Mouse (Mus musculus): ENCODE measurements around the gene Gm26741.
"Not testable (repeated sequence)": the region's sequence is repeated elsewhere in the genome, so short reads cannot be mapped to it uniquely, and the experiment has no call there.

Gm26741 gene

DNA sequence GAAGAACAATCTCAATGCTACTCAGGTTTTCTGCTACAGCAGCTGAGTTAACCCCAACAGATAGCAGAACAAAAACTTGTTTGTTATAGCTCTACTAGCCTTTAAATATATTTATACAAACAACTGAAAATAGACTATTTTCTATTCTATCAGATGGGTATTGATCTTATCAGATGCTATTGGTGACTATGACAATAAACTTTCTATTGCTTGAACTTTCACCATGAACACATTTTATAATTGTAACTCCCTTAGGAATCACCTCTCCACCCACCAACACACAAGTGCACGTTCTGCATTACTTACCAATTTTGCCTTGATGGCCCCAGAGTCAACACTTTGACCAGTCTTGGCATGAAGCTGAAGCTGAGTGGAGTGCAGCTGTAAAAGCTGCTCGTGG lies at the start of gene Gm26741:
TSS of gene Gm26741 (plus strand) at position 301 of the 400 bp plus-strand sequence.
- DNase-seq (ENCODE audit: extremely low spot score), result no peak

DNA sequence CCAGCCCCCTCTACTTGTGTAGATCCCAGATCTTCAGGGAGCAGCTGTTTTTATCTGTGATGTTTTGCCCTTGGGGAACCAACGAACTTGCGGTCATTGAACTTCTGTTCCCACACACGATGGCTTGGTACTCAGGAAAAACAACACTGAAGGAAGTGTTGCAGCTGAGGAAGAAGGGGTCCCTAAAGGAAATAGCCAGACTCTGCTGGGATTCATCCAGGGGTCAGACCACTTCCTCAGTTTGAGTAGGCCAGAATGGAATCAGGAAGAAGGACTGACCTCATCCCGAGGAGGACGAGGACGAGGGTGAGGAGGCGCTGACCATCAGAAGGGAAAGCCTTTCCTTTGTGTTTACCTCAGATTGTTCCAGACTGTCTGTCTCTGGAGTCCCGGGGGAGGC lies 49.4 kb upstream of the Gm26741 start:
- DNase-seq (ENCODE audit: extremely low spot score), result no peak

DNA sequence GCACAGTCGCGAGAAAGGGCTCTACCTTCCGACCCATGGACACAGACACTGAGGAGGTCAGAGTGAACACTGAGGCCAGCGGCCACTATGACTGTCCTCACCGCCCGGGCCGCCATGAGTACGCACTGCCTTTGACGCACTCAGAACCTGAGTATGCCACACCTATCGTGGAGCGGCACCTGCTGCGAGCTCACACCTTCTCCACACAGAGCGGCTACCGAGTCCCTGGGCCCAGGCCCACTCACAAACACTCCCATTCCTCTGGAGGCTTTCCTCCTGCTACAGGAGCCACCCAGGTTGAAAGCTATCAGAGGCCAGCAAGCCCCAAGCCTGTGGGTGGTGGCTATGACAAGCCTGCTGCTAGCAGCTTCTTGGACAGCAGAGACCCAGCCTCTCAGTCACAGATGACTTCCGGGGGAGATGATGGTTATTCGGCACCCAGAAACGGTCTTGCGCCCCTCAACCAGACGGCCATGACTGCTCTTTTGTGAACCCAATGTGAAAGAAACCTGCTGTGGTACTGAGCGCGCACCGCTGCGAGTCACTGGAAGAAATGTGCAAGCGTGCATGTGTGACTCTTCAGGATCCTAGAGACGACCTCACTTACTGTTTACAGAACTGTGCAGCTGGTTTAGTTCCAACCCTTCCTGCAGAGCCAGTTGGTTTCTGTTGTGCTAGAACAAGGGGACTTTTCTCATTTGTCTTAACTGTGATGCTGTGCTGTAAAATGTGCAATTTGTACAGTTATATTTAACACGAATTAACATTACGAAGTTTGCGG lies 38.9 kb upstream of the Gm26741 start:
- no peak for DNase-seq (ENCODE audit: extremely low spot score)

DNA sequence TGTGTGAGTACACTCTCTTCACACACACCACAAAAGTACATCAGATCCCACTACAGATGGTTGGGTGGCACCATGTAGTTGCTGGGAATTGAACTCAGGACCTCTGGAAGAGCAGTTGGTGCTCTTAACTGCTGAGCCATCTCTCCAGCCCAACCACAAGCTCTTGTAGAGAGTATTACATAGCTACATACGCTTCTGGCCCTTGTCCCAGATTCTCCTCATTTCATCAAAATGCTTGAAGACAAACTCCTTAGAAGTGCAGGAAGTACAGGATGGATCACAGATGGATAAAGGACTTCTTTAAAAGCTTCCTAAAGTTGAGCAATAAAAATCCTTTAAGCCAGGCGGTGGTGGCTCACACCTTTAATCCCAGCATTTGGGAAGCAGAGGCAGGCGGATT lies 36.6 kb upstream of the Gm26741 start:
- DNase-seq (ENCODE audit: extremely low spot score), result no peak

DNA sequence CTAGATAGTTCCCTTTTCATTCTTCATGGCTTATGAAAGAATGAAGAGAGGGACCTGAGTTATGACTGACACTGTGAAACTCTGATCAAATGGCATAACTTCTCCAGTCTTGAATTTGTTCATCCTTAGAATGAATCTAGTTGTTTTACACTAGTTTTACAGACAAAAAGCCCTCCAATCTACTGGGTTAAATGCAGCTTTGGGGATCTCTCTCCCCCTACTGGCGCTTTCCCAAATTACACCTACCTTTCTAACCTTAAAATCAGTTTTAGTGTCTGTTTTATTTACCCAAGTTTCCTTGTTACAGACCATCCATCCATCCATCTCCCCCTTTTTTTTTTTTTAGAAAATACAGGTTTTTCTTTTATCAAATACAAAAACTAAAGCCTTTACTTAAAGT lies 27.6 kb upstream of the Gm26741 start:
- peak; percentile 27 for DNase-seq (ENCODE audit: extremely low spot score)

DNA sequence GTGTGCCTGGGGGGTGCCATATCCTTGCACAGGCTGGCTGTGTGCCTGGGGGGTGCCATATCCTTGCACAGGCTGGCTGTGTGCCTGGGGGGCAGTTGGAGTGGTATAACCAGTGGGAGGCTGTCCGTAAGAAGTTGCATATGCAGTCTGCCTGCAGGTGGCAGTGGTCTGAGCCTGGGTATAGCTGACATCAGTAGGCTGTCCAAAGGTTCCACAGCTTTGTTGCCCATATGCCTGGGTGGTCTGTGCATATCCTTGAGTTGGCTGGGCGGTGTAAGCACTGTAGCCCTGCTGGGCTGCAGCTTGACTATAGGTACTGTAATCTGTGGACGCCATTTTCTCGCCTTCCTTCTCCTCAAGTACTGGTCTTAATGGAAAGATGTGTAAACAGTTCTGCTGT lies 15.2 kb upstream of the Gm26741 start:
- not testable (repeated sequence) for DNase-seq (ENCODE audit: extremely low spot score)

DNA sequence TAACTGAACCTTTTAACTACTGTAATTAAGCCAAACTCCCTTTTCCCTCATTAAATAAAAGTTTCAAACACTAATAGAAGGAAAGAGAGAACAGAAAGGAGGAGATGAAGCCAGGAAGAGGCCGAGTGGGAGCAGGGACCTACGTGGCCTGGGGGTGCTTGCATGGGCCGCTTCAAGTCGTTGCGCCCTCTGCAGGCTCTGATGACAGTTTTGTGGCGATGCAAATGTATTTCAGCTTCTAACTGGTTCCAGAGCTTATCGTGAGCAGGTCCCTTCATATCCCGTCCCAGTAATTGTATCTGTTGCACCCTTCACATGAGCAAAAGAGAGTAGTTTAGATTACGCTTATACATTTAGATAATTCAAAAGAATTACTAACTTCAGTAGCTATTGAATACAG lies 5.4 kb upstream of the Gm26741 start:
- DNase-seq (ENCODE audit: extremely low spot score), result no peak

DNA sequence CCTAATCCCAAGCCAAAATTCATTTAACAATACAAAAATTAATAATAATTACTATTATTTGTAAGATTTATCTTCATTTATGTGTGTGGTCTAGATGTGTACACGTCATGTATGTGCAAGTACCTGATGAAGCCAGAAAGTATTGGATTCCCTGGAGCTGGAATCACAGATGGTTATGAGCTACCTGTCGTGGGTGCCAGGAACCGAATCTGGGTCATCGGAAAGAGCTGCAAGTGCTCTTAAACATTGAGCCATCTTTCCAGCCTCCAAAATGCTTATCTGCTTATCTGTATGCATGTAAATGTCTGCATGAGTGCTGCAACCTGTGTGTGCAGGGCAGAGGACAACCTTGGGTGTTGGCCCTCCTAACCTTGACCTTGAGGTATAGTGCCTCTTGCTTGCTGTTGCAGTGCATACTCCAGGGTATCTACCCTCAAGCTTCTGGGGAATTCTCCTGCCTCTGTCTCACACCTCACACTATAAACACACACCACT lies 1.7 kb downstream of the Gm26741 start:
- DNase-seq (ENCODE audit: extremely low spot score), result no peak

DNA sequence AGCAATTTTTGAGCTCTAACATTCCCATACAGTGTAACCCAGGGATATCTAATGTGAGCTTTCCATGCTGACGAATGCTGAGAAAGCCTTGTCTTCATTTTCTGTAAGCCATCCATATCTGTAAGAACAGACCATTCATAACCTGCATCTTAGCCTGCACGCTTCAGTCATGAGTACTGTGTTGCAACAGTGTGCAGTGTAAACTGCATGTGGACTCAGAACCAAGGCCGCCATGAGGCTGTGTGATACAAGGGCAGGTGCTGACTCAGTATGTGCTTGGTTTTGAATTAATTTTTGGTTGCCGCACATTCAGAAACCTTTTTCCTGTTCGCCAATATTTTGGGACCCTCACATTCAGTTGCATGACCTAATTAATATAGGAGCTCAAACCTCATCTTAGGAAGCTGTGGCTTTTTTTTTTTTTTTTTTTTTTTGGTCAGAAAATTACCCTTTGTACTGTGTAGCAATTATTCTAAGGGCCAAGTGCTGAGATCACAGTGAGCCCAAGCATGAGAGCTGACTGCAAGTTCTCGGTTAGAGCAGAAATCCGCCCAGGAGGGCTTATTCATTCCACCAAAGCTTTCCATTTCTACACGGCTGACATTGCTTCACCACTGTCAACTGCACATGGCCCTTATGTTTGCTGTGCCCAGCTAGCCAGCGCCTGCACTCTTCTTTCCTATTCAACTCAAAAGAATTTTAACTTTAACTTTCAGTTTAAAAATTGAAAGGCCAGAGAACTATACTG lies 2.5 kb downstream of the Gm26741 start:
- DNase-seq (ENCODE audit: extremely low spot score), result no peak

DNA sequence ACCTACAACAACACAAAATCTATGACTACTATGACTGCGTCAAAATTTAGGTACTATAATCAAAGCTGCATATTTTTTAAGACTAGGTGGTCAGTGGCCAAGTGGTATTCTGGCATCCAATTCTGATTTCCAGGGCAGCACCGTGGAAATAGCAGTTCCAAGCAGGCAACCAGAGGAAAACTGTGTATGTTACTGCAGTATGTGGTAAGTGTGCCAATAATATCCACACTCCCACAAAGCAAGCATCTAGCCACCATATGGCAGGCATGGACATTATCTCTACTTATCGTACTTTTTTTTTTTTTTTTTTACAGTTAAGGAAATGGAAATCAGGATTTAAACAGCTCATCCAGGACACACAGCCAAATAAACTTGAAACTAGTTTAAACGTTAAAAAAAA lies 9.8 kb downstream of the Gm26741 start:
- DNase-seq (ENCODE audit: extremely low spot score), result no peak

DNA sequence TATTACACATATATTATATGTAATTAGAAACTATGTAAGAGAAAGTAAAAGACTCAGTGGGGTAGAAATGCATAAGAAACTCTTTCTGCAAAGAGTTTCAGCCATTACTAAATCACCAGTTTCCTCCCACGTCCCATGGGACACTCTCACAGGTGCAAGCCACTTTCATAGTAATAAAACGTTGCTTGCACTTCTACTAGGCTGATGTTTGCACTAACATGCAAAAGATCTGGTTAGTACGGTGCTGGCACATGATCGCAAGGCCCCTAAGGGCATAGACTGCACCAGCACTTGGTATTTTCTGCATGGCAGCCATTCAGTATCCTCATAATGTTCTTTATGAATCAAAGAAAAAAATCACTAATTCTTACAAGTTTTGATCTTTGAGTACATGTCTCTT lies 15.3 kb downstream of the Gm26741 start:
- no peak for DNase-seq (ENCODE audit: extremely low spot score)

DNA sequence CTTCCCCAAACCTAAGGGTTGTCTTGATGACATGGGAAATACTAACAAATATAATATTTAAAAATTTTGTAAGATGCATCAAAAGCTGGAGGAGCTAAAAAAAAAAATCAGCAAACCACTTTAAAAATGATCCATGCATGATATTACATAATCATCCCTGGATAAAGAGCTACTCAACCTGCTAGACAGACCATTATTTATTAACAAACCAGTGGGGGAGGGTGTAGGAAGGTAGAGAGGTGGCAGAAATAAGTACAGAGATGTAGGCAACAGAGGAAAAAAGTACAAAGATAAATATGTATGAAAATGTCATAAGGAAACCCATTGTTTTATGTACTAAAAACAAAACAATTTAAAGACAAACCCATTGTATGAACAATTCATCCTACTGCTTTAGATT lies 16.1 kb downstream of the Gm26741 start:
- no peak for DNase-seq (ENCODE audit: extremely low spot score)

DNA sequence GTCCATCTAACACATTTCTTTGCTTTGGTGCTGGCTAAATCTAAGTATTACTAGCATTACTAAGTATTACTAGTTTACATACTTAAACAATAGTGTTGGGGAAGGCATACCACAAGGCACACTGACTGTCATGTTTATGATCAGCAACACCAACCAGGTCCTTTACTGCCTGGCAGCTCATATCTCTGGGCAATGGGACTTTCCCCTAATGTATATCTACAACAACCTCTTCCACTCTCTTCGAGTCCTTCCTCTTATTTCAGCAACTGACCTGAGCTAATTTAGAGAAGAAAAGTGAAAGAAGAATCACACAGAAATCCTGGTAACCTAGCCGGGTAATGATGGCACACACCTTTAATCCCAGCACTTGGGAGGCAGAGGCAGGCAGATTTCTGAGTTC lies 17.9 kb downstream of the Gm26741 start:
- no peak for DNase-seq (ENCODE audit: extremely low spot score)

DNA sequence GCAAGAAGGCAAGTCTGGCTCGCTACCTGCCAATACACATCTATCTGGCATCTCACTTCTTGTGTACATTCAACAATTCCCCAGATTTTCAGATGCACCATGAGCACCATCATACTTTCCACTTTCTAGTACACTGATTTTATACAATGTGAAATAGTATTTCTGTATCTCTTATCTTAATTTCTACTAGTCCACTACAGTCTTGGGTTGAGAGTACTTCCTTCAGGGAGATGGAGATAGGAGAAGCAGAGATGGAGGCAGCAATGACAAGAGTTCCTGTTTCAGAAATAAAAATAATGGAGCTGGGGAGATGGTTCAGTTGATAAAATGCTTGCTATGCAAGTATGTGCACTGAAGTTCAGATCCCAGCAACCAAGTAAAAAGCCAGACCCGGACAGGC lies 19.2 kb downstream of the Gm26741 start:
- DNase-seq (ENCODE audit: extremely low spot score), result no peak

DNA sequence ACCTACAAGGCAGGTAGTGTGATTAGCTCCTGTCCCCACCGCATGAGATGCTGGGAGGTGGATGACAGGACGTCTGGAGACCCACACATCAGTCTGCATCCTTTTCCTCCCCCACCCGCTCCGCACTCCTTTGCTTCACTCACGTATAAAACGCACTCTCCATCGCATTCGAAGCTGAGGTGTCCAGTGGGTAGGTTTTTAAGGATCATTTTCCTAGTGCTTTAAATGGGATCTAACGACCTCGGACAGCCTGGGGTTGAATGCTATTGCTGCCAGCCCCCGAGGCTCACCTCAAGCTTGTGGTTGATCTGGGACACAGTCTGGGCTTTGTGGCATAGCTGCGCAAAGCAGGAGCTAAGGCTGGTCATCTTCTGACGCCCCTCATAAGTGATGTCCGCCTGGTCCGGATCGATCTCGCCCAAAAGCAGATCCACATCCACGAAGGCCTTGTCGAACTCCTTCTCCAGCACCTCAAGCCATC lies 22.8 kb downstream of the Gm26741 start:
- no peak for DNase-seq (ENCODE audit: extremely low spot score)

DNA sequence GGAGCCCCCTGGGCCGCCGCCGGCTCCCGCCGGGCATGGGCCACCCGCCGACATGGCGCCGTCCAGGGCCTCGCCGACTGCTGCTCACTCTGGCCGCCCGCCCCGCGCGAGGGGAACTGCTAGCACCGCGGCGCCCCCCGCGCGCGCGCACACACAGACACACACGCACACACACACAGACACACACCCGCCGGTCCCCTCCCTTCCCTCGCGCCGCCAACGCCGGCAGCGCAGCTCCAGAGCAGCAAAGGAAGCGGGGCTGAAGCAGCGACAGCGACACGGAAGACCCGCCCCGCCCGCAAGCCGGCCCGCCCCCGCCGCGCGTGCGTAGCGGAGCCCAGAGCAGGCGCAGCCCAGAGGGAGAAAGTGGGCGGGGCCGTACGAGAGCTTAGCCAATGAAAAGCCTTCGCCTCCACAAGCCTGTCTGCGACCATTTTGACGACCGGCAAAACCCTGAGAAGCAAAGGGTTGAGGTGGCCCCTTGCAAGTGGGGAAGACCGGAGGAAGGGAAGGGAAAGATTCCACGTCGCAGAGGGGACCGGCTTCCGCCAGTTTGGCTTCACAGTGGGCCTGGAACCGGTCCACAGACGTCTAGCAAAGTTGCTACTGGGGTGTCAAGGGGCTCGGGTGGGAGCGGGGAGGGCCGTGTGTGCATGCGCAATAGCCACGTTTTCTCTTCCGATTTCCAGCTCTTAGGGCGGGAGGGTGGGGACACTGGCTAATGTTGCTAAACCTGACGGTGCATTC lies 23.5 kb downstream of the Gm26741 start, which contains the start of gene Gopc:
TSS of gene Gopc (minus strand) at position 280 of the 747 bp plus-strand sequence.
- DNase-seq (ENCODE audit: extremely low spot score), result peak; percentile 93

DNA sequence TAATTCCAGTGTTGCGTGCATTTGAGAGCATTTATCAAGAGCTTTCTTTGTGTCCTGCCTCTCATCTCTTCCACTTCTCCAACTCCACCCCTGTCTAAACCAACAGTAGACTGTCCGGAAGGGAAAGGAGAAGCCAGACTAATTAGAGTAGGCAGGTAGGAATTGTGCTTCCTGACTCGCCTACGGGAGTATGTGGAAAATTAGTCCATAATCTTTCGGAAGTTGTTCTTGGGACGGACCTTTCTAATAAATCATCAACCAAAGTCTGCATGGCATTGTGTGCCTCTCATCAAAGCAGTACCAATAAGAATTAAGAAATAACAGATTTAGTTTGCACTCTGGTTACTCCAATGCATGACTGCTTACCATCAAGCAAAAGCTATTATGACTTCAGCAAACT lies 24.5 kb downstream of the Gm26741 start:
- no peak for DNase-seq (ENCODE audit: extremely low spot score)

DNA sequence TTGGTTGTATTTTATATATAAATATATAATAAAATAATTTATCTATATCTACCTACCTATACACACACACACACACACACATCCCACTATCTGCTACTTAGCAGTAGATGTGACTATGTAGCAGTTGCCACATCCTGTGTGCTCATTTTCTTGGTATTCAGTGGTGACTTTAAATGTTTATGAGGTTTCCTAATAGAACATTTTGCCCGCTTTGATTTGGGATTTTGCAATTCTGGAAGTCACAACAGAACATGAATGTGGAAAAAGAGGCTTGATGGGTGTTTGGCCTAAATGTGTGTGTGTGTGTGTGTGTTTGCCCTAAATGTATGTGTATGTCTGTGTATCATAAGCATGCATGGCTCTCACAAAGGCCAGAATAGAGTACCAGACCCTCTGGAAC lies 25.0 kb downstream of the Gm26741 start:
- no peak for DNase-seq (ENCODE audit: extremely low spot score)

DNA sequence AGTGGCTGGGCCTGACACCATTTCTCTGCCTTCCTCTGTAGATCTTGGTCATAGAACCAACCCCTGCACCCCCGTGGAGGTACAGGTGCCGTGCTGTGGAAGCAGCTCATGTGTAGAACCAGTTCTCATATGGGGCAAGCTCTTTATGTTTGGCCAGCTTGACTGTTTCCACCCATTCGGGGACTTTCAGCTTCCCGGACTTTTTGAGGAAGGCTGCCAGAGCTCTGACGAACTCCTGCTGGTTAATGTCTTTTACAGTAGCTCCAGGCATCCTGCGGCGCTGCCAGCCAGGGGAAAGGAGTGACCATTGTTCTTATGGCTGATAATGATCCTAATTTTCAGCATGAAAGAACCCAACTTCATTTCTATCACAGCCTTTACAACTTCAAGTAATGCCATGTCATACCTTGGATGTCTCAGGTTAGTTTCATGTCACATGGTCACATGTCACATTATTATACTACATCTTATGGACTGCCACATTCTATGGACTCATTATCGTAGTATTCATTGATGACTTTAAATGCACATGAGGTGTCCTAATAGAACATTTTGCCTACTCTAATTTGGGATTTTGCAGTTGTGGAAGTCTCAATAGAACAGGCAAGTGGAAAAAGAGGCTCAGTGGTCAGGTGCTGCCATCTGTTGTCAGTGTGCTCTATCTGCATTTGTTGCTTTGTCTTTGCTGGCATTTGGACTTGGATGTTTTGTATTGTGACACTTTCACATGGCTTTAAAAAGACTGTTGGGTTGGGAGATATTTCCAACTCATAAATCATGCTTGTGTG lies 26.4 kb downstream of the Gm26741 start:
- DNase-seq (ENCODE audit: extremely low spot score), result peak; percentile 47

DNA sequence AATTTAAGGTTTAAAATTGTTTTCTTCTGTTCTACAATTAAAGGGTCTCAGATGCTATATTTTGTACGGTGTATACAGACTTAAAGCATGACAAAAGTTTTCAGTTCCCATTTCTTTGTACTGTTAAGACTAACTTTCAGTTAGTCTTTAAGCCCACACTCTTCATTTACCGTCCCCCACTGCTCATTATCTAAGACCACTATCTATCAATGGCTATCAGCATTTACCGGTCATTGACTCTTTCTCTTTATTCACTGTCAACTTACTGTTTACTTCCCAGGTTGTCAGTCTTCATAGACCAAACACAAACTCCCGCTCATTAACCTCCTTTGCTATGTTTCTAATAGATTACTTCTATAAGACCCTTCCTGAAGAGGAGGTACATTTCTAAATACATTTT lies 28.6 kb downstream of the Gm26741 start:
- DNase-seq (ENCODE audit: extremely low spot score), result no peak

DNA sequence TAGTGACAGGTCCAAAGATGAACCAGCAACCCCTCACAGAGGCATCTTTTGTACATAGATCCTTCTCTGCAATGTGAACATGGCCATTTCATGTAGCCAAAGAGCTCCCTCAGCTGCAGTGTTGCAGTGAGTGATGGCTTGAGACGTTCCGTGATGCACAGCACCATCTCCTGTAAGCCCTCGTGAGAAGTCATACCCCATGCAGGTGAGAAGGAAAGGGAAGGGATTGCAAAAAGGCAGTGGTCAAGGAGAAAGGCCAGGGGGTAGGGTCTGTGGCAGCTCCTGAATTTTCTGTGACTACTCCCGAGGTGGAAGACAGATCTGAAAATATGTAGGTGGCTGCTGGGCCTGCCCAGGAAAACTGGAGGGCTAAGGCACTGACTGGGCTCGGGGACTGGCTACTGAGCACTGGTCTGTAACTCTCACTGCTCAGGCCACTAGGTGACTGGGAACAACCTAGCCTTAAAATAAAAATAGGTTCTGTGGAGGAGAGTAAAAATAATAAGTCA lies 30.4 kb downstream of the Gm26741 start, which contains the start of gene Nepn:
TSS of gene Nepn (plus strand) at position 51 of the 509 bp plus-strand sequence.
- no peak for DNase-seq (ENCODE audit: extremely low spot score)
